Mouse (Mus musculus) lung, adult 2 months (tissue): ENCODE data around the gene Ambra1.

Experiments used
- CTCF ChIP-seq: fragments of 200-500 bp; IDR thresholded peaks from 2 replicates; pipeline ENCODE4 v1.5.1; 2011; ENCODE audit warnings: mild to moderate bottlenecking, low read length, control low read depth; ENCODE audit not compliant: insufficient read depth
- POLR2A ChIP-seq: fragments of 200-500 bp; IDR thresholded peaks from 2 replicates; pipeline ENCODE4 v1.6.1; 2011; ENCODE audit warnings: low read depth, mild to moderate bottlenecking, control low read depth, low read length, borderline replicate concordance; ENCODE audit errors: extremely low read depth

DNA sequence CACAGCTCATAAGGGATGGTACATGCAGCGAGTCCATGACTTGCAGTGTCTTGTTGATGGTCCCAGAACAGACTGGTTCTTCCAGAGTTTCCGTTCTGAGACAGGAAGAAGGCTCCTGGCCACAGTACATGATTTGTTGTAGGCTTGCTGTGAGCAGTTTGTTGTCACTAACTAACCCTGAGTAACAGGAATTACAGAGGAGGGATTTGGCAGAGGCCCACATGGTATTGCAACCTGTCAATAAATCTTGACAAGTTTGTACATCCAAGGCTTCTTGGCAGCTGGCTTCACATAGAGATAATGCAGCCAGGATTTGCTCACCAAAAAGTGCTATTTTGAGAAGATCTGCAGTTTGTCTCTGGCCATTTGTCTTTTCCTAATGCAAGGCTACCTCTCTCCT lies 176.2 kb downstream of the Ambra1 start:
- TF ChIP-seq CTCF (no peak), POLR2A (no peak)
